Mouse (Mus musculus) cortical plate, adult 2 months (tissue): ENCODE results near the gene Zdhhc23.

Experiments used
- CTCF ChIP-seq: fragments of 200-500 bp; IDR thresholded peaks from 2 replicates; pipeline ENCODE4 v1.5.1; 2011; ENCODE audit warnings: mild to moderate bottlenecking, control low read depth, low read length; ENCODE audit not compliant: insufficient read depth; ENCODE audit errors: extremely low read depth
- POLR2A ChIP-seq: fragments of 200-500 bp; IDR thresholded peaks from 2 replicates; pipeline ENCODE4 v1.6.1; 2011; ENCODE audit warnings: mild to moderate bottlenecking, low read length, control low read depth; ENCODE audit not compliant: insufficient read depth; ENCODE audit errors: extremely low read depth

GRCm38 (mm10) chr16:43973147-43973546 lies 6.4 kb downstream of the Zdhhc23 start:
- TF ChIP-seq CTCF (no peak), POLR2A (no peak)
